Mouse (Mus musculus): ENCODE measurements around the gene Lrrc71.

The Lrrc71 gene

GRCm38 (mm10) chr3:87748431-87748830 is at the start of gene Lrrc71:
Gene Lrrc71, minus strand, starts transcription at chr3:87748625.
- DNase-seq: peak; percentile 67

GRCm38 (mm10) chr3:87796736-87797334 is 48.4 kb upstream of the Lrrc71 start, which contains the start of gene Insrr:
Gene Insrr, plus strand, starts transcription at chr3:87796951.
- DNase-seq: peak; percentile 77

DNA sequence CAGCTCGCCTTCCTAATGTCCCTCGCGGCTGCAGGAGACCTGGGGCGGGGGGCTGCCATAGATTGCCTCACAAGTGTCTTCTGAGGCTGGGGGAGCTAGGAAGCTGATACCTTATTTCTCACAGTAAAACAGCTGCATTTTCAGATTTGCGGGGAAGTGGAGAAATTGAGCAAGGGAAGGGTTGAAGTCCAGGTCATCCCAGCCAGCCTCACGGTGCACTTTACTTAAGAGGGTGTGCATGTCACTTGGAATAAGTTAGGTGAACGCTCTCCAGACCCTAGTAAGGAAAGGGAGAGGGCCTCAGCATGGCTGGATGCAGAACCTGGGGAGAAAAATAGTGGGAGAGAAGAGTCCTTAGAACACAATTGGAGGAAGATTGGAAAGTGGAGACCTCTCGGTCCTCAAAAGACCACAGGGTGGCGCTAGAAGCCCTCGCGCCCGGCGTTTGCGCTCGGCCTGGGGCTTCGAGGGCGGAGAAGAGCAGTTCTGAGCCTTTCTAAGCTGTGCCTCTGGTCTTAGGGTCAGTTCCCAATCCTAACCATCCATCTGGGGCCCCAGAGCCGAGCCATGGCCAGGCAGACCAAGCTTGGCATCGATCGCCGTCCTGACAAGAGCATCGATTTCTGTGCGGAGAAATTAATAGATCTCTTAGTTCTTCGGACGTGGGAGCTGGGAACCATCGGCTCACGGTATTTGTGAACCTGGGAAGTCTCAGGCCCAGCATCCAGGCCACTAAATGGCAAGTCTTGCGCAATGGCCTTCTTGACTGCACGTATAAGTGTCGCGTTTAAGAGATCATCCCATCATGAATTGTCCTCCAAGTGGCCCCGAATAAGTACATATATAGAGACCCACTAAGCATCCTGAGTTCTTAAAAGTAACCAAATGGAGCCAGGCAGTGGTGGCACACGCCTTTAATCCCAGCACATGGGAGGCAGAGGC is 47.2 kb upstream of the Lrrc71 start:
- peak; percentile 85 for DNase-seq

- DNase-seq: peak; percentile 50
These were observed 46.5 kb upstream of the Lrrc71 start, which contains the start of gene Ntrk1 for GRCm38 (mm10) chr3:87794922-87795325. Gene Ntrk1, minus strand, starts transcription at chr3:87795162.

DNA sequence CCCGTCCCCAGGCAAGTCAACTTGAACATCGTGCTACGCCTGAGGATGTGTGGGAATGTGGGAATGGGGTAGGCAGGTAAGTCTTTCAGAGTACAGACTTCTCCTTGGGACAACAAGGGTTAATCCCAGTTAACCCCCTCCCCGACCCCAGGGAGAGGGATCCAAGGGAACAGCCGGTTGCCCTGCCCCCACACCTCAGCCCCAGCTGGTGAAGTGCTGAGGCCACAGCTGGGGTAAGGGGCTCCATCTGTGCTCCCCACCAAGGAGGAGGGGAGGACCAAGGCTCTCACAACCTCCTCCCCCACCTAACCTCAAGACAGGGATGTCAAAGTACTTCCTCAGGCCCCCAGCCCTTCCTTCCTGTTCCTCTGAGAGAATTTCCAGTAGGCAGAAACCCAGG is 41.3 kb upstream of the Lrrc71 start:
- no peak for DNase-seq

DNA sequence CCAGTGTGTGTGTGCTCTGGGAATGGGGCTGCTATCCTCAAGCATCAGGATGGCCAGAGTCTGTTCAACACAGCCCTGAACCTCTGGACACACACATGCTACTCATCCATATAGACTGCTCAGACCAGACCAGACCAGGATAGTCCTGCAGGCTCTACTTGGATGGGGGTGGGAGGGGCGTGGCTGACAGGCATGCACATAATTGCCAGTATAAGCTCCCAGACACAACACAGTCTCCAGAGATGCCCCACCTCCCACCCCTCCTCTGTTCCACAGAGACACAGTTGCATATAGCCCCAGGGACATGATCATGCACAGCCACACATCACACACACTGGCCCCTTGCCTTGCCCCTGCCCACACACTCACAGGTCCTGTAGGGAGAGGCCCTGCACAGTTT is 40.8 kb upstream of the Lrrc71 start:
- no peak for DNase-seq

DNA sequence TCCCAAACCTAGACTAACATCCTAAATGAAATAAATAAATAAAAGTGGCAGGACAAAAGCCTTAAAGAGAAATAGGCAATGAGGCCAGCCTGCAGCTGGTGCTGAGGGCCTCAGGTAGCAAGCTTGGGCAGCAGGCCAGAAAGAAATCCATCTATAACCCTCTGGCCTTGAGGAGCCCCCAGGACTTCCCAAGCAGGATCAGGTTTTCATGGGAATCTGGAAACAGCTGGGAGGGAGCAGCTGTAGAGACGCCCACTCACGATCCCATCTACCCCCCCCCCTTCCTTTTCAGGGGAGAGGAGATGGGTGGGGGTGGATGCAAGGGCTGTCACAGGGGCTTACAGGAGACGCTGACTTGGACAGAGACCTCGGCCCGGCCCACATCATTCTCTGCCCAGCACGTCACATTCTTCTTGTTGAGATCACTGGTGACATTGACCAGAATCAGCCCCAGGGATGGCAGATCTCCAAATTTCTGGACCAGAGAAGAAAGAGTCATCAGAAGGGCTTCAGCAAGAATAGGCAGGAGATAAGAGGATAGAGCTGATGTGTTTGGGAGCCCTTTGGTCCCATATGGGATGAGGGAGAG is 37.3 kb upstream of the Lrrc71 start:
- no peak for DNase-seq

DNA sequence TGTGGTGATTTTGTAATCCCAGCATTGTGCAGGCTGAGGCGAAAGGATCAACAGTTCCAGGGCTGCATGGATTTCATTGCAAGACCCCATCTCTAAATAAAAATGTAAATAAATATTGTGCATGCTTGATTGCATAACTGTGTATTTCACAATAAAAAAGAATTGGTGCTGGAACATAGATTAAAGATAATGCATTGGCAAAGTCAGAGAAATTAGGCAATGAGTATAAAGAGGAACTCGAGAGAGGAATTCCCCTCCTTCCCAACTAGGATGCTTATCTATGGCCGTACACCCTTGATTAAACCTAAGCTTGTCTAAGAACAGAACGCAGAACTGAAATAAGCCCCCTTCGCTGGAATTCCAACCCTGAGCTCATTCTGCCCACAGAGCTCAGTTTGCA is 36.7 kb upstream of the Lrrc71 start:
- no peak for DNase-seq

GRCm38 (mm10) chr3:87783282-87784023 is 35.0 kb upstream of the Lrrc71 start:
- peak; percentile 38 for DNase-seq

DNA sequence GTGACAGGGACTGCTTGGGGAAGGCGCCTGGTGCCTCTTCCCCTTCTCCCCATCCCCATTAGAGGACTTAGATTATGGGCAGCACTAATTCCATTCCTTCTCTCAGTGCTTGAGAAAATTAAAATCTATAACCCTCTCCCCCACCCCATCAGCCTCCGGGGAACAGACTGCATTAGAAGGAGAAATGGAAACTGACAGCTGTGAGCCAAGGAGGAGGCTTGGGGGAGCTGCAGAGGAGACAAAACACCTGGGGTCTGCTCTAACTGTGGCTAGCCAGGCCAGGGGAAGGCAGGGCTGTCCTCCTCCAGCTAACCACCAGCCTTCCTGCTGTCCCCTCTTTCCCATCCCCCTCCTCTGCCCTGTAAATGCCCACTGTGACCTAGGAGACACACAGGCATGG is 30.7 kb upstream of the Lrrc71 start:
- DNase-seq: no peak

DNA sequence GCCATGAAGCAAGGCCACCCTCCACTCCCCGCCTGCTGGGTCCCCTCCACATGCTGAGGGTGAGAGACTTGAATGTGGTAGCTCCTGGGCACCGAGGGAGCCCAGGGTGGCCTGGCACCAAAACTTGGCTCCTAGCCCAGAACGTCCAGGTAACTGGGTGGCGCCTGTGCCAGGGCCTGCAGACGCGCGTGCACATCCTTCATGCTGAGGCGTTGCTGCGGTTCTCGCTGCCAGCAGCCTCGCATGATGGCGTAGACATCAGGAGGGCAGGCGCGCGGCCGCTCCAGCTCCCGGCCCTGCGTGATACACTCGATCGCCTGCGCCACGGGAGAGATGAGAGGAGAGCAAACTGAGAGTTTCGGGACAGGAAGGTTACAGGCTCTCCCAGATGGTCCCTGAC is 29.9 kb upstream of the Lrrc71 start:
- DNase-seq: peak; percentile 56

GRCm38 (mm10) chr3:87771088-87771487 is 22.7 kb upstream of the Lrrc71 start:
- DNase-seq: peak; percentile 63

- peak; percentile 78 for DNase-seq
These were observed 21.9 kb upstream of the Lrrc71 start for GRCm38 (mm10) chr3:87770280-87770679.

DNA sequence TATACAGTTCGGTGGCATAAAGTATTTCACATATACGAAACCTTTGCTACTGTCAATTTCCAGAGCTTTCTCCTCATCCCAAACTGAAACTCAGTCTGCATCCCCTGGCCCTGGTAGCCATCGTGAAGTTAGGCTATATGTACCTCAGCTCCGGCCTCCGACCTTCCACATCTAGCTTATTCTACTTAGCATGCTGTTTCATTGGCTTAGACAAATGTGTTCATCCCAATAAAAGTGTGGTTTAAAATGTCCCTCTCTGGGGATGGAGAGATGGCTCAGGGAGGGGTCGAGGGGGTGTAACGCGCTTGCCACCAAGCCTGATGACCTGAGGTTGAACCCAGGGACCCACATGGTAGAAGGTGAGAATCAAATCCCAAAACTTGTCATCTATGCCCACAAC is 21.1 kb upstream of the Lrrc71 start:
- no peak for DNase-seq

GRCm38 (mm10) chr3:87768844-87769243 is 20.4 kb upstream of the Lrrc71 start:
- peak; percentile 95 for DNase-seq

GRCm38 (mm10) chr3:87768431-87768830 is 20.0 kb upstream of the Lrrc71 start:
- no peak for DNase-seq

GRCm38 (mm10) chr3:87767764-87768163 is 19.3 kb upstream of the Lrrc71 start:
- DNase-seq: peak; percentile 80

DNA sequence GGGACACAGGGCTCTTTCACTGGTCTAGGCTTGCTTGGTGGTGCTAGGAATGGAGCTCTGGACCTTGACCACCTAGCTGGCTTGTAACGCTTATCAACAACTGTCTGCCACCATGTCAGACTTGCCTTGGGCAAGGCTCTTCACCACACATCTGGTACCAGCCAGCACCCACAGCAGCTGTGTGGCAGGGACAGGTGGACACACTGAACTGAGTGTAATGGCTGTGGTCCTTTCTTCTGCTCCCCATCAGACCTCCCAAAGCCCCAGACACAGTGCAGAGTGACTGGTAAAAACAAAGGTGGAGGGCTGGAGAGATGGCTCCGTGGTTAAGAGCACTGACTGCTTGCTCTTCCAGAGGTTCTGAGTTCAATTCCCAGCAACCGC is 17.9 kb upstream of the Lrrc71 start:
- no peak for DNase-seq

DNA sequence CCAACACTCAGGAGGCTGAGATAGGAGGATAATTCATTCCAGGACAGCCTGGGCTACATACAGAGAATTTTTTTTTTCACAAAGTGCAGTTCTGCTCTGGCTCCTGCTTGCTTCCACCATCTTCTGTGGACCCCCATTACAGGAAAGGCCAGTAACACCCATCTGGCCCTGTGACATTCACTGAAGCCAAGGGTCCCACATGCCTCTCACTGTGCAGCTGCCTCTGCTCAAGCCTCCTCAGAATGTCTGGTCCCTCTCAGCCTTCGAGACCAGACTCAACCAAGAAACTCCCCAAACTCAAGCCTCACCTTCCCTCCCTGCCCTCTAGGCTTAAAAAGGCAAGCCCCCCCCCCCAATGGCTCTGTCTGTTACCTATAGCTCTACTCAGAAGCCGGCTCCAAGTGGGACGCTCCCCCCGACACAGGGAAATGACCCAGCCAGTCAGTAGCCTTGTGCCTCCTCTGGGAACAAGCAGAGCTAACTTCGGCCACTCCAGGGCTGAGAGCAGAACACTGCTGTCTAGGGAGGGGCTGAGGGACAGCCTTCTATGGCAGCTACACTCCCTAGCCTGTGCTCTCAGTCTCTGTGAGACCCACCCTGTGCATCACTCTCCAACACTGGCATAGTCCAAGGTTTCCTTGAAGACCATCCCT is 17.3 kb upstream of the Lrrc71 start:
- no peak for DNase-seq

GRCm38 (mm10) chr3:87765091-87765490 is 16.7 kb upstream of the Lrrc71 start:
- DNase-seq: peak; percentile 85

GRCm38 (mm10) chr3:87764506-87764905 is 16.1 kb upstream of the Lrrc71 start:
- DNase-seq: peak; percentile 77

GRCm38 (mm10) chr3:87763683-87764289 is 15.4 kb upstream of the Lrrc71 start:
- peak; percentile 93 for DNase-seq
